8 mouse cellular contexts compared by ENCODE assay signal in the genomic region with DNA sequence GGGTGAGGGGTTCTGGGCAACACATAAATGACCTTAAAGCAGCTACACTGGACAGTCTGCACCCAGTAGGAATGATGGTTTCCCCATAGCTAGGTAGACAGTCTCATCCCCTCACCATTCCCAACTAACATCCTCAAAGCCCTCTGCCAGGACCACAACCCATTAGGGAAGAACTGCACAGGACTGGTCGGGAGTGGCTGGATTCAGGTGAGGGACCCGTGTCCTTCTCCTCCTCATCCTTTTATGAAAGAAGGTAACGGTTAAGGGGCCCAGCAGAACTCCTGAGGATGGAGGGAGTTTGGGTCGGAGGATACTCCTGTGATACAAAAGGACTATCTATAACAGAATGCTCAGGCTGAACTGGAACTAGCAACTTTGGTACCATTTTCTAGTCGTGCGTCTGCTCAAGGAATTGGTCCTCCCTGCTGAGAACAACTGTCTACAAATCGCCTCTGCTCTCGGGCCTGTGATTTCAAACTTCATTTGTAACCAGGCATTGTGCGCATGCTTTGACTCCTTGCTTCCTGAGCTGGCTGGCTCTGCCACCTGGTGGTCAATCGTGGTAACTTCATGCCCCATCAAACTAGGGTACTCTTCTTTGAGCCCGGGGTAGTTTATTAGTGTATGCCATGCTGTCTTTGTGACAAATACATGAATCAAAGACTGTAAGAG.
DNase-seq lines count a peak whose midpoint lies in the region; ATAC-seq lines count a peak whose summit lies in the region.

No protein-coding gene starts in this region.

- H3K36me3 ChIP-seq in hindbrain, embryonic 14.5 days (replicated peaks; ENCODE audit: control insufficient read depth, insufficient read depth), result no peaks in the 10 kb centered on the region

- H3K4me3 ChIP-seq in hindbrain, embryonic 14.5 days (replicated peaks; ENCODE audit: low read length), result no peak overlapping the region

- 29% methylated on average over 11 of the region's 11 CpGs for WGBS in hindbrain, embryonic 14.5 days

- 0 out of 2 replicates have a peak overlapping the region, but pooled peaks have one; percentile 19 for H3K4me2 ChIP-seq in hindbrain, embryonic 14.5 days (replicated peaks)

- no peaks in the 10 kb centered on the region for H3K27me3 ChIP-seq in hindbrain, embryonic 14.5 days (ENCODE audit: control insufficient read depth, insufficient read depth, low read length)

- H3K9ac ChIP-seq in hindbrain, embryonic 14.5 days, result no peak overlapping the region

- H3K27ac ChIP-seq in hindbrain, embryonic 14.5 days, result no peak overlapping the region

- H3K9me3 ChIP-seq in hindbrain, embryonic 14.5 days (ENCODE audit: control insufficient read depth, low read length), result no peaks in the 10 kb centered on the region

- no peaks in the 10 kb centered on the region for H3K4me1 ChIP-seq in hindbrain, embryonic 14.5 days (replicated peaks; ENCODE audit: control insufficient read depth, insufficient read depth, low read length)

- peak; percentile 81 for ATAC-seq in hindbrain, embryonic 14.5 days (ENCODE audit: low FRiP score)
- peak; percentile 83 for ATAC-seq in megakaryocyte progenitor cell, adult 5-6 weeks (replicated peaks; ENCODE audit: poor library complexity)

- peak; percentile 92 for DNase-seq in NIH3T3 (ENCODE audit: low read depth)
- DNase-seq in cerebellum, adult 9-10 months, result peak; percentile 79
- peak; percentile 71 to 93 for DNase-seq in frontal cortex, adult 2 months (ENCODE audit: extremely low spot score in 1 of 2, low spot score in 1 of 2)
- peak; percentile 88 for DNase-seq in hindbrain, embryonic 14.5 days (ENCODE audit: low spot score)
- peak; percentile 83 to 90 for DNase-seq in layer of hippocampus, postnatal 14 days (ENCODE audit: low spot score in 2 of 2)
- peak; percentile 88 to 90 for DNase-seq in right cerebral cortex, adult 2 months (ENCODE audit: low spot score in 2 of 2)
- DNase-seq in urinary bladder, postnatal 10 days (ENCODE audit: low spot score), result peak; percentile 32

Comparison
In these comparisons a context has a peak if more than half of its experiments do, and no peak if none do; other contexts are left out.
1. DNase-seq: peak in every context shown above with its lines; median percentile 92 in NIH3T3; 89 in right cerebral cortex, adult 2 months; 88 in hindbrain, embryonic 14.5 days; 86 in layer of hippocampus, postnatal 14 days; 82 in frontal cortex, adult 2 months; 79 in cerebellum, adult 9-10 months; 32 in urinary bladder, postnatal 10 days.